Mouse (Mus musculus) intestine, embryonic 14.5 days (tissue): ENCODE measurements at regions not wholly inside any gene's neighbourhood (a gene's known extent, or its start where the extent isn't known, plus 50 kb on each side); places are given as distances from the start of the nearest gene placed in this dataset.

Experiments
- ATAC-seq: fragments of 200-750 bp; cut with Nextera tagmentation; replicated peaks from 2 replicates; pipeline ENCODE4 v1.8.0; 2017; ENCODE audit warnings: low read depth, moderate number of reproducible peaks, moderate TSS enrichment, moderate library complexity; ENCODE audit not compliant: low FRiP score, low TSS enrichment
- DNase-seq: peaks from one replicate; pipeline ENCODE4 v3.0.0-alpha.2; 2018; ENCODE audit warnings: low spot score
- H3K27ac ChIP-seq: fragments of 300-500 bp; sonication (generic); 2 replicates; pipeline ENCODE4 v1.5.1; 2014; ENCODE audit warnings: low read depth, mild to moderate bottlenecking, control low read depth
- H3K27me3 ChIP-seq: fragments of 300-500 bp; sonication (generic); replicated peaks from 2 replicates; pipeline ENCODE4 v1.6.1; 2014; ENCODE audit warnings: low read length, control low read depth; ENCODE audit not compliant: control insufficient read depth, insufficient read depth
- H3K36me3 ChIP-seq: fragments of 300-500 bp; sonication (generic); 2 replicates; pipeline ENCODE4 v1.6.1; 2014; ENCODE audit warnings: low read length, control low read depth; ENCODE audit not compliant: control insufficient read depth, insufficient read depth
- H3K4me1 ChIP-seq: fragments of 300-500 bp; sonication (generic); replicated peaks from 2 replicates; pipeline ENCODE4 v1.6.1; 2014; ENCODE audit warnings: low read length, control low read depth, mixed read lengths; ENCODE audit not compliant: control insufficient read depth, insufficient read depth
- H3K4me2 ChIP-seq: fragments of 300-500 bp; sonication (generic); 2 replicates; pipeline ENCODE4 v1.6.1; 2014; ENCODE audit warnings: low read length
- H3K4me3 ChIP-seq: fragments of 300-500 bp; sonication (generic); 2 replicates; pipeline ENCODE4 v1.5.1; 2014; ENCODE audit warnings: low read depth, low read length, control low read depth, mixed read lengths
- H3K9ac ChIP-seq: fragments of 300-500 bp; sonication (generic); 2 replicates; pipeline ENCODE4 v1.6.1; 2014; ENCODE audit warnings: mild to moderate bottlenecking, low read length
- H3K9me3 ChIP-seq: fragments of 300-500 bp; sonication (generic); 2 replicates; pipeline ENCODE4 v1.6.1; 2016; ENCODE audit warnings: low read length, control low read depth; ENCODE audit not compliant: control insufficient read depth
- WGBS: fragments of 180-500 bp; shearing (Covaris S2); extraction: QIAGEN DNeasy Blood & Tissue Kit; methylation state at CpG from one replicate; pipeline ENCODE4 v1.1.7; 2014; 5-methylcytosine and 5-hydroxymethylcytosine counted together

- Histone ChIP-seq H3K9me3 (no peaks in the 10 kb centered on the region), H3K4me3 (no peak overlapping the region), H3K4me1 (no peaks in the 10 kb centered on the region), H3K27ac (no peak overlapping the region), H3K36me3 (no peaks in the 10 kb centered on the region), H3K9ac (no peak overlapping the region), H3K4me2 (no peak overlapping the region), H3K27me3 (peaks cover 15% of the 10 kb centered on the region; the same call in 1 of the 2 replicates)
- DNase-seq (no peak), ATAC-seq (no peak)
- WGBS, result 47% methylated on average over 6 of the region's 6 CpGs
Measured at GRCm38 (mm10) chr17:27329791-27330190, 125.5 kb upstream of the Lemd2 start.

DNA sequence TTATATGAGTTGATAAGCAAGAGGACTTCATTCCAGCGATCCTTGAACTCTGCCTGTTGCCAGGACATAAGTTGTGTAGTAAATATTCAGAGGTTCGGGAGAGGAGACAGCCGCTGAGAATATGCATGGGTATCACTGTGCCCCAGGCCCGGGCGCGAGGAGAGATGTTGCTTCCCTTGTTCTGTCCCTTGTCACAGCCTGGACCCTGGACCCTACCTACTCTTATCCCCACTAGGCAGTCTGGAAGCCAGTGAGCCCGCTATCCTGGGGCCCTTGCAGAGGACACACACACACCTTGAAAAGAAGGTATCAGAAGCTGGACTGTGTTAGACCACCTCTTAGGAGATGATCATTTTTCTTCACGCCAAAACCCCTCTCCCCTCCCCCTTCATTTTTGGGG lies 124.9 kb upstream of the Lemd2 start:
- no peak for ATAC-seq
- Histone ChIP-seq H3K27me3 (peaks cover 18% of the 10 kb centered on the region; the same call in 1 of the 2 replicates), H3K4me1 (no peaks in the 10 kb centered on the region), H3K9ac (no peak overlapping the region), H3K27ac (no peak overlapping the region), H3K36me3 (no peaks in the 10 kb centered on the region), H3K9me3 (no peaks in the 10 kb centered on the region), H3K4me2 (no peak overlapping the region), H3K4me3 (no peak overlapping the region)
- no peak for DNase-seq
- WGBS, result 79% methylated on average over 8 of the region's 8 CpGs

- WGBS, result 3% methylated on average over 18 of the region's 18 CpGs
- Histone ChIP-seq H3K27me3 (peaks cover 18% of the 10 kb centered on the region; the same call in 1 of the 2 replicates), H3K9ac (no peak overlapping the region), H3K4me2 (peak overlapping the region; percentile 46), H3K4me1 (no peaks in the 10 kb centered on the region), H3K27ac (no peak overlapping the region), H3K36me3 (no peaks in the 10 kb centered on the region), H3K4me3 (peak overlapping the region; percentile 20), H3K9me3 (no peaks in the 10 kb centered on the region)
- ATAC-seq (peak; percentile 83), DNase-seq (peak; percentile 87)
Measured at GRCm38 (mm10) chr17:27325002-27325460, 120.8 kb upstream of the Lemd2 start.

GRCm38 (mm10) chr17:27323513-27323912 lies 119.2 kb upstream of the Lemd2 start:
- Histone ChIP-seq H3K27me3 (peaks cover 18% of the 10 kb centered on the region; the same call in 1 of the 2 replicates), H3K4me1 (no peaks in the 10 kb centered on the region), H3K9me3 (no peaks in the 10 kb centered on the region), H3K36me3 (no peaks in the 10 kb centered on the region), H3K27ac (no peak overlapping the region), H3K4me2 (no peak overlapping the region), H3K9ac (no peak overlapping the region), H3K4me3 (no peak overlapping the region)
- DNase-seq (no peak), ATAC-seq (no peak)
- 53% methylated on average over 2 of the region's 2 CpGs for WGBS

DNA sequence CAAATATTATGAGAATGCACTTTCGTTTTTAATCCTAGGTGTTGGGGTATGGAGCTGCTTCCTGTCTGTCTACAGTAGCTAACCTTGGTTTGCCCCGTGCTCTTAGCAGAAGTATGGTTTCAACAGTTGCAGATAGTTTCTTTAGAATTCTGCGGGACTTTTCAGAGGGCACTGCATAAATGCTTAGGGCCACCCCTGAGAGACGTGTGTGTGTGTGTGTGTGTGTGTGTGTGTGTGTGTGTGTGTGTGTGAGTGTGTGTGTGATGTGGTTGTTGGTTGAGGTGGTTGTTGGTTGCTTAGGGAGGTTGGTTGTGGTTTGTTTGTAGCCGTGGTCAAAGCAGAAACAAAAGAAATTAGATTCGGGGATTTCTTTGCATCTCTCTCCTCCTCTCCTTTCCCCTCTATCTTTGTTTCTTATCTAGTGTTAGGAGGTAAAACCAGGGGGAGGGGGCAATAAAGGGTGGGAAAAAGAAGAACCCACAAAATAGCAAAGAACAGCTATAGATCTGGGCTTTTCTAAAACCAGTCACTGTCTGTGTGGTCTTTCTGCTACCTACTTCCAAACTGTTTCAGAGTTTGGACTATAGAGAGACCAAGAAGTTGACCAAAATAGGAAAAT lies 118.7 kb upstream of the Lemd2 start:
- Histone ChIP-seq H3K27me3 (peaks cover 18% of the 10 kb centered on the region; the same call in 1 of the 2 replicates), H3K4me1 (no peaks in the 10 kb centered on the region), H3K9ac (no peak overlapping the region), H3K4me3 (no peak overlapping the region), H3K4me2 (no peak overlapping the region), H3K27ac (no peak overlapping the region), H3K9me3 (no peaks in the 10 kb centered on the region), H3K36me3 (no peaks in the 10 kb centered on the region)
- no peak for ATAC-seq
- 71% methylated on average over 6 of the region's 6 CpGs for whole genome bisulfite sequencing
- no peak for DNase-seq

GRCm38 (mm10) chr17:27318969-27319695 lies 114.9 kb upstream of the Lemd2 start:
- no peak overlapping the region for H3K4me3 ChIP-seq
- 78% methylated on average over 7 of the region's 7 CpGs for WGBS
- H3K36me3 ChIP-seq, result no peaks in the 10 kb centered on the region
- H3K27ac ChIP-seq, result no peak overlapping the region
- peaks cover 7% of the 10 kb centered on the region; the same call in 1 of the 2 replicates for H3K4me1 ChIP-seq
- no peaks in the 10 kb centered on the region for H3K27me3 ChIP-seq
- ATAC-seq (no peak), DNase-seq (no peak)
- H3K9me3 ChIP-seq, result no peaks in the 10 kb centered on the region
- H3K4me2 ChIP-seq, result no peak overlapping the region
- no peak overlapping the region for H3K9ac ChIP-seq

DNA sequence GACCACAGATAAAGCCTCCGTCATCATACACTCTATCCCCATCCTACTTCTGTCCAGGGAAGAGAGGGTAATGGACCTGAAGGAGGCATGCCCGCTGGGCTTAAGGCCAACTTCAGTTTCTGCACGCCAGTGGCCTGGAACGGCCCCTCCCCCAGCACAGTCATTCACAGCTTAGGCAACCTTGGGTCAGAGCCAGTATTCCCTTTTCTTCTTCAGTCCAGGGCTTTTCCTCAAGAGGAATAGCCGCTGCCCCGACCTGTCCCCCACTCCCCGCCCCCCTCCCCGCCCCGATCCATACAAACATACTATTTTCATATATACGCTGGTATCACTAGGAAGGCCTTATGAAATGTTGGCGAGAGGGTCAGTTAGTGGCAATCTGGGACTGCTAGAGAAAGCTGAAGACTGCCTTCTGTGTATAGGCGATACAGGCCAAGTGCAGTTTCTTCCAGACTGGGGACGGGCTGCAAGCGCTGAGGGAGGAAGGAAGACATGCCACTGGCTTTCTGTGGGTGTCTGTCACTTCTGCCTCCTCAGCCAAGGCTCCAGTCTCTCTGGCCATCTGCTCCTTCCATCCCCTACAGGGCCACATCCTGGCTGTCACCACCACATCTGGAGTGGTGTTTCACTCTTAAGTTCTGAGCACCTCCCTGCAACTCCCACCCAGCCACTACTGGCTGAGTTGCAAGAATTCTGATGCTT lies 113.5 kb upstream of the Lemd2 start:
- no peak overlapping the region for H3K4me2 ChIP-seq

DNA sequence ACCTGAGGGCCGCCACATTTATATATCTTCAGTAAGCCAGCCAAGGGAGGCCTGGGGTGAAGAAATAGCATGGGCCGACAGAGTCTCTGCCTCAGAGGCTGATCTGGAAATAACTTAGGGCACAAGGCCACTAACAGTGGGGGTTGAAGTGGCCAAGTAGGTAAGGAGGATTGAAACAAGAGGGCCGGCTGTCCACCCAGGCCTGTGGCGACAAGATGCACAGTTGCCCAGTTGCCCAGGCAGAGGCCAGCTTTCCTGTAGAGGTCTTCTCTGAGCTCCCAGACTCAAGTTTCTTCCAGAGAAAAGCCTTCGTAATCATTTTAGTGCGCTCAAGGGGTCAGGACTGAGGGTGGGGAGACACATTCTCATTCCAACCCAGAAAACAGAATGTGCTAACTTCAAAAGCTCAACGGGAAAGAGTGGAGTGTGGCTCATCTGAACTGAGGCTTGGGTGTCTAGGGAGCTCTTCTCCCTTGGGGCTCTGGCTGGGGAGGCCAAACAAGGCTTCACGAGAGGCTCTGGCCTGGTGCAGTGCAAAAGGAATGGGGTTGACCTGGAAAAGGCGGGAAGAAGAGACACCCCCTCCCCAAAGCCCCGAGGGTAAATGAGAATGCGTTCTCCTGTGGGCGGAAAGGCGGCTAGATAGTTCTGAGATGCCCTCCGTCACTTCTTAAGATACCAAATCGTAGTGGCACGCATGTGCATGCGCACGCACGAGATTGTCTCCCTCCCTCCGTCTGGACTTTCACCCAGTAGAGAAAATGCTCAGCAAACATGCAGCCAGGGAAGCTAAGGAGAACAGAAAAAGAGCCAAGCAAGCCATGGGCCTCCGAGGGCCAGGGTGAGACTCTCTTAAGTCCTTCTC lies 112.7 kb upstream of the Lemd2 start:
- WGBS, result 78% methylated on average over 21 of the region's 21 CpGs
- Histone ChIP-seq H3K27me3 (no peaks in the 10 kb centered on the region), H3K36me3 (no peaks in the 10 kb centered on the region), H3K27ac (no peak overlapping the region), H3K4me3 (no peak overlapping the region), H3K9ac (no peak overlapping the region), H3K9me3 (no peaks in the 10 kb centered on the region), H3K4me2 (no peak overlapping the region), H3K4me1 (peaks cover 7% of the 10 kb centered on the region; the same call in 1 of the 2 replicates)
- no peak for DNase-seq
- no peak for ATAC-seq

More for the DNA sequence above, 113.5 kb upstream of the Lemd2 start:
- H3K27me3 ChIP-seq, result no peaks in the 10 kb centered on the region
- WGBS, result 66% methylated on average over 14 of the region's 14 CpGs
- H3K27ac ChIP-seq, result no peak overlapping the region
- DNase-seq (no peak), ATAC-seq (no peak)
- H3K4me3 ChIP-seq, result no peak overlapping the region
- peaks cover 7% of the 10 kb centered on the region; the same call in 1 of the 2 replicates for H3K4me1 ChIP-seq
- no peak overlapping the region for H3K9ac ChIP-seq
- H3K9me3 ChIP-seq, result no peaks in the 10 kb centered on the region
- H3K36me3 ChIP-seq, result no peaks in the 10 kb centered on the region
